Comparison of ENCODE assay signal across 9 mouse cellular contexts in genomic region chr3:104643810-104644270, GRCm38 (mm10). TPM values are rescaled to one million over a fixed set of nuclear protein-coding genes. Genes with fewer than 3 reads are reported as not detected.
DNase-seq lines count a peak whose midpoint lies in the region; ATAC-seq and TF ChIP-seq lines count a peak whose summit lies in the region.
"Had no signal": no experiment of that assay in that cellular context is flagged by ENCODE, and none has a peak within 500 bp of the region (broad histone marks: within the 10 kb centered on the region; RNA-seq: fewer than 3 reads in every experiment).

No protein-coding gene starts in this region.

- no peaks in the 10 kb centered on the region for H3K9me3 ChIP-seq in neural tube, embryonic 15.5 days (replicated peaks)
- H3K9me3 ChIP-seq in forebrain, embryonic 13.5 days (replicated peaks): no peaks in the 10 kb centered on the region
- no peaks in the 10 kb centered on the region for H3K9me3 ChIP-seq in hindbrain, embryonic 16.5 days (ENCODE audit: control insufficient read depth, low read length)
- H3K9me3 ChIP-seq: embryonic facial prominence, embryonic 13.5 days had no signal

- H3K27me3 ChIP-seq in neural tube, embryonic 15.5 days (replicated peaks): no peaks in the 10 kb centered on the region
- H3K27me3 ChIP-seq in forebrain, embryonic 13.5 days: no peaks in the 10 kb centered on the region
- H3K27me3 ChIP-seq in hindbrain, embryonic 16.5 days (replicated peaks; ENCODE audit: control insufficient read depth, insufficient read depth, low read length): no peaks in the 10 kb centered on the region
- no peaks in the 10 kb centered on the region for H3K27me3 ChIP-seq in spleen, adult 2 months (ENCODE audit: control insufficient read depth, insufficient read depth, low read length)
- H3K27me3 ChIP-seq: embryonic facial prominence, embryonic 13.5 days had no signal

- no peak overlapping the region for H3K4me3 ChIP-seq in neural tube, embryonic 15.5 days (replicated peaks)
- H3K4me3 ChIP-seq in forebrain, embryonic 13.5 days: no peak overlapping the region
- H3K4me3 ChIP-seq in hindbrain, embryonic 16.5 days (ENCODE audit: low read length): no peak overlapping the region
- no peak overlapping the region for H3K4me3 ChIP-seq in spleen, adult 2 months (ENCODE audit: extremely low read depth, insufficient read depth, insufficient read length)
- H3K4me3 ChIP-seq: embryonic facial prominence, embryonic 13.5 days had no signal

- H3K9ac ChIP-seq in neural tube, embryonic 15.5 days (replicated peaks): no peak overlapping the region
- no peak overlapping the region for H3K9ac ChIP-seq in forebrain, embryonic 13.5 days
- no peak overlapping the region for H3K9ac ChIP-seq in hindbrain, embryonic 16.5 days (ENCODE audit: low read depth, low read length)
- H3K9ac ChIP-seq: embryonic facial prominence, embryonic 13.5 days had no signal

- TF ChIP-seq CTCF in spleen, adult 2 months (IDR thresholded peaks at IDR 0.05; ENCODE audit: extremely low read depth, insufficient read depth, insufficient read length, insufficient replicate concordance): peak; percentile 61; the same call in 1 of the 2 replicates

- no peak for ATAC-seq in neural tube, embryonic 15.5 days (ENCODE audit: low FRiP score)
- peak; percentile 48; the same call in 1 of the 2 replicates for ATAC-seq in forebrain, embryonic 13.5 days
- ATAC-seq in hindbrain, embryonic 16.5 days: peak; percentile 58; the same call in 1 of the 2 replicates
- peak; percentile 84 for ATAC-seq in megakaryocyte, adult 5-6 weeks (ENCODE audit: poor library complexity, severe bottlenecking)

- 12% methylated on average over 2 of the region's 2 CpGs for WGBS in neural tube, embryonic 15.5 days
- 9% methylated on average over 2 of the region's 2 CpGs for WGBS in forebrain, embryonic 13.5 days
- WGBS in hindbrain, embryonic 16.5 days: 6% methylated on average over 2 of the region's 2 CpGs
- 0% methylated on average over 2 of the region's 2 CpGs for WGBS in spleen, adult 2 months

- H3K27ac ChIP-seq in neural tube, embryonic 15.5 days (replicated peaks): no peak overlapping the region
- no peak overlapping the region for H3K27ac ChIP-seq in forebrain, embryonic 13.5 days
- H3K27ac ChIP-seq in hindbrain, embryonic 16.5 days (ENCODE audit: low read depth, low read length): no peak overlapping the region
- H3K27ac ChIP-seq in spleen, adult 2 months (ENCODE audit: insufficient read depth, low read length): no peak overlapping the region
- H3K27ac ChIP-seq: embryonic facial prominence, embryonic 13.5 days had no signal

- DNase-seq in neural tube, embryonic 10.5 days (ENCODE audit: extremely low spot score, low spot score): peak; percentile 34
- DNase-seq in c-Kit-positive CD71-positive TER-119-negative erythroid progenitor cells, embryonic 14.5 days (ENCODE audit: low read depth): peak; percentile 73
- peak; percentile 25 to 35 for DNase-seq in layer of hippocampus, postnatal 36 days
- peak; percentile 50 to 59 for DNase-seq in spleen, adult 2 months (ENCODE audit: low read depth in 1 of 2, low spot score in 2 of 2)

- H3K4me2 ChIP-seq in neural tube, embryonic 15.5 days: no peak overlapping the region
- H3K4me2 ChIP-seq in forebrain, embryonic 13.5 days: no peak overlapping the region
- no peak overlapping the region for H3K4me2 ChIP-seq in hindbrain, embryonic 16.5 days (ENCODE audit: low read length)
- H3K4me2 ChIP-seq: embryonic facial prominence, embryonic 13.5 days had no signal

- peaks cover 8% of the 10 kb centered on the region for H3K4me1 ChIP-seq in neural tube, embryonic 15.5 days
- H3K4me1 ChIP-seq in forebrain, embryonic 13.5 days: peaks cover 17% of the 10 kb centered on the region
- H3K4me1 ChIP-seq in hindbrain, embryonic 16.5 days (ENCODE audit: control insufficient read depth, insufficient read depth, low read depth, low read length): peaks cover 3% of the 10 kb centered on the region
- H3K4me1 ChIP-seq in spleen, adult 2 months (ENCODE audit: control insufficient read depth, insufficient read depth, insufficient read length): no peaks in the 10 kb centered on the region; the same call in none of the 2 replicates

- no peaks in the 10 kb centered on the region for H3K36me3 ChIP-seq in neural tube, embryonic 15.5 days
- H3K36me3 ChIP-seq in forebrain, embryonic 13.5 days (ENCODE audit: poor library complexity, severe bottlenecking): no peaks in the 10 kb centered on the region
- no peaks in the 10 kb centered on the region for H3K36me3 ChIP-seq in hindbrain, embryonic 16.5 days (ENCODE audit: control insufficient read depth, insufficient read depth, low read length)
- no peaks in the 10 kb centered on the region for H3K36me3 ChIP-seq in spleen, adult 2 months (ENCODE audit: control insufficient read depth, insufficient read depth, low read length)
- H3K36me3 ChIP-seq: embryonic facial prominence, embryonic 13.5 days had no signal

- no peak for TF ChIP-seq POLR2A in spleen, adult 2 months (IDR thresholded peaks at IDR 0.05; ENCODE audit: low read depth, low read length)

RNA-seq across cellular contexts. Expression of gene Slc16a1, which starts 5.4 kb away (rescaled TPM):
- polyA plus RNA-seq in neural tube, embryonic 15.5 days (2015; fragmentation: Nextera tagmentation; extraction: Ambion mirVana): 10.5 and 16.8 TPM in 2 replicates
- polyA plus RNA-seq in forebrain, embryonic 13.5 days (2015; fragmentation: Nextera tagmentation; extraction: Ambion mirVana): 18.4 and 19.7 TPM in 2 replicates
- 12.6 and 12.7 TPM in 2 replicates for polyA plus RNA-seq in hindbrain, embryonic 16.5 days (2015; fragmentation: Nextera tagmentation; extraction: Ambion mirVana)
- total RNA-seq in layer of hippocampus, postnatal 36 days (2021): 10 to 100 TPM; 24.1 to 29.1 TPM
- 7.3 and 9.2 TPM in 2 replicates for total RNA-seq in megakaryocyte, adult 5-6 weeks (2015)
- total RNA-seq in megakaryocyte, adult 5-6 weeks (2017): 10.6 and 12.7 TPM in 2 replicates
- polyA plus RNA-seq in spleen, adult 2 months (2012; rRNA removed): 27.1 and 30.2 TPM in 2 replicates
